Mouse (Mus musculus) hindbrain, embryonic 13.5 days (tissue): ENCODE data around the gene Lrguk. TPM values are rescaled to one million over a fixed set of nuclear protein-coding genes. Genes with fewer than 3 reads are reported as not detected.

Source experiments
- ATAC-seq: fragments of 200-750 bp; cut with Nextera tagmentation; 2 replicates; pipeline ENCODE4 v1.8.0; 2017; ENCODE audit warnings: moderate TSS enrichment; ENCODE audit not compliant: low FRiP score
- H3K27ac ChIP-seq: fragments of 300-500 bp; sonication (generic); 2 replicates; pipeline ENCODE4 v1.5.1; 2015; ENCODE audit warnings: inconsistent platforms, mild to moderate bottlenecking, moderate library complexity
- H3K27me3 ChIP-seq: fragments of 300-500 bp; sonication (generic); 2 replicates; pipeline ENCODE4 v1.6.1; 2015; ENCODE audit warnings: mild to moderate bottlenecking, inconsistent platforms
- H3K36me3 ChIP-seq: fragments of 300-500 bp; sonication (generic); 2 replicates; pipeline ENCODE4 v1.6.1; 2015; ENCODE audit warnings: mild to moderate bottlenecking, inconsistent platforms
- H3K4me1 ChIP-seq: fragments of 300-500 bp; sonication (generic); replicated peaks from 2 replicates; pipeline ENCODE4 v1.6.1; 2015; ENCODE audit warnings: inconsistent platforms
- H3K4me2 ChIP-seq: fragments of 300-500 bp; sonication (generic); 2 replicates; pipeline ENCODE4 v1.6.1; 2015; ENCODE audit warnings: inconsistent platforms, mild to moderate bottlenecking, moderate library complexity
- H3K4me3 ChIP-seq: fragments of 300-500 bp; sonication (generic); 2 replicates; pipeline ENCODE4 v1.5.1; 2015; ENCODE audit warnings: mild to moderate bottlenecking, inconsistent platforms
- H3K9ac ChIP-seq: fragments of 300-500 bp; sonication (generic); 2 replicates; pipeline ENCODE4 v1.6.1; 2015; ENCODE audit warnings: mild to moderate bottlenecking, inconsistent platforms
- H3K9me3 ChIP-seq: fragments of 300-500 bp; sonication (generic); 2 replicates; pipeline ENCODE4 v1.6.1; 2016; ENCODE audit warnings: inconsistent platforms
- WGBS: fragments of 180-500 bp; shearing (Covaris S2); methylation state at CpG from one replicate; pipeline ENCODE4 v1.1.7; 2015; 5-methylcytosine and 5-hydroxymethylcytosine counted together
- polyA plus RNA-seq: library from polyadenylated mRNA; unstranded; fragments of >200 nt; fragmentation: Nextera tagmentation; extraction: Ambion mirVana; gene quantifications from 2 replicates; pipeline ENCODE4 v1.2.1, GENCODE M21; 2015

Gene Lrguk
- polyA plus RNA-seq, 1 experiment from 2014 or later, result 1.2 TPM

GRCm38 (mm10) chr6:34111406-34111805 is 82.2 kb downstream of the Lrguk start:
- Histone ChIP-seq H3K36me3 (no peaks in the 10 kb centered on the region), H3K9me3 (no peaks in the 10 kb centered on the region), H3K4me1 (no peaks in the 10 kb centered on the region), H3K4me3 (no peak overlapping the region), H3K4me2 (no peak overlapping the region), H3K27me3 (no peaks in the 10 kb centered on the region), H3K9ac (no peak overlapping the region), H3K27ac (no peak overlapping the region)
- 71% methylated on average over 6 of the region's 6 CpGs for WGBS
- no peak for ATAC-seq

- H3K4me2 ChIP-seq, result no peak overlapping the region
- no peak for ATAC-seq
- no peaks in the 10 kb centered on the region for H3K36me3 ChIP-seq
- WGBS, result 91% methylated on average over 7 of the region's 7 CpGs
- no peaks in the 10 kb centered on the region for H3K27me3 ChIP-seq
- H3K4me1 ChIP-seq, result no peaks in the 10 kb centered on the region
- H3K9ac ChIP-seq, result no peak overlapping the region
- H3K27ac ChIP-seq, result no peak overlapping the region
- H3K9me3 ChIP-seq, result no peaks in the 10 kb centered on the region
- H3K4me3 ChIP-seq, result no peak overlapping the region
These were observed 87.7 kb downstream of the Lrguk start for GRCm38 (mm10) chr6:34116838-34117478.

- no peaks in the 10 kb centered on the region for H3K36me3 ChIP-seq
- no peak overlapping the region for H3K4me2 ChIP-seq
- 90% methylated on average over 2 of the region's 2 CpGs for WGBS
- H3K9ac ChIP-seq, result no peak overlapping the region
- no peak for ATAC-seq
- H3K9me3 ChIP-seq, result no peaks in the 10 kb centered on the region
- no peaks in the 10 kb centered on the region for H3K27me3 ChIP-seq
- no peaks in the 10 kb centered on the region for H3K4me1 ChIP-seq
- H3K4me3 ChIP-seq, result no peak overlapping the region
- no peak overlapping the region for H3K27ac ChIP-seq
These were observed 95.2 kb downstream of the Lrguk start for GRCm38 (mm10) chr6:34124401-34124800.

- no peak overlapping the region for H3K4me2 ChIP-seq
- H3K9ac ChIP-seq, result no peak overlapping the region
- no peaks in the 10 kb centered on the region for H3K4me1 ChIP-seq
- H3K9me3 ChIP-seq, result no peaks in the 10 kb centered on the region
- ATAC-seq, result no peak
- WGBS, result 80% methylated on average over 2 of the region's 2 CpGs
- no peaks in the 10 kb centered on the region for H3K27me3 ChIP-seq
- H3K27ac ChIP-seq, result no peak overlapping the region
- H3K36me3 ChIP-seq, result no peaks in the 10 kb centered on the region
- no peak overlapping the region for H3K4me3 ChIP-seq
These were observed 100.0 kb downstream of the Lrguk start for GRCm38 (mm10) chr6:34129261-34129660.

- no peaks in the 10 kb centered on the region for H3K27me3 ChIP-seq
- no peak overlapping the region for H3K4me3 ChIP-seq
- H3K4me1 ChIP-seq, result no peaks in the 10 kb centered on the region
- H3K27ac ChIP-seq, result no peak overlapping the region
- H3K4me2 ChIP-seq, result no peak overlapping the region
- no peaks in the 10 kb centered on the region for H3K36me3 ChIP-seq
- 89% methylated on average over 9 of the region's 9 CpGs for WGBS
- H3K9me3 ChIP-seq, result no peaks in the 10 kb centered on the region
- no peak overlapping the region for H3K9ac ChIP-seq
- ATAC-seq, result no peak
These were observed 103.1 kb downstream of the Lrguk start for GRCm38 (mm10) chr6:34132391-34132790.

- WGBS, result 90% methylated on average over 3 of the region's 3 CpGs
- Histone ChIP-seq H3K9ac (no peak overlapping the region), H3K36me3 (no peaks in the 10 kb centered on the region), H3K27me3 (no peaks in the 10 kb centered on the region), H3K4me3 (no peak overlapping the region), H3K4me2 (no peak overlapping the region), H3K4me1 (no peaks in the 10 kb centered on the region), H3K27ac (no peak overlapping the region), H3K9me3 (no peaks in the 10 kb centered on the region)
- no peak for ATAC-seq
These were observed 109.1 kb downstream of the Lrguk start for GRCm38 (mm10) chr6:34138366-34138765.

- H3K27me3 ChIP-seq, result no peaks in the 10 kb centered on the region
- ATAC-seq, result no peak
- no peaks in the 10 kb centered on the region for H3K4me1 ChIP-seq
- 64% methylated on average over 11 of the region's 11 CpGs for WGBS
- H3K9ac ChIP-seq, result no peak overlapping the region
- no peaks in the 10 kb centered on the region for H3K36me3 ChIP-seq
- H3K27ac ChIP-seq, result no peak overlapping the region
- H3K9me3 ChIP-seq, result peaks cover 6% of the 10 kb centered on the region; the same call in 1 of the 2 replicates
- no peak overlapping the region for H3K4me3 ChIP-seq
- H3K4me2 ChIP-seq, result no peak overlapping the region
These were observed 113.7 kb downstream of the Lrguk start for GRCm38 (mm10) chr6:34142931-34143330.

GRCm38 (mm10) chr6:34146042-34146441 is 116.8 kb downstream of the Lrguk start:
- no peak overlapping the region for H3K4me3 ChIP-seq
- WGBS, result 71% methylated on average over 6 of the region's 6 CpGs
- no peak overlapping the region for H3K9ac ChIP-seq
- H3K36me3 ChIP-seq, result no peaks in the 10 kb centered on the region
- H3K9me3 ChIP-seq, result peaks cover 6% of the 10 kb centered on the region; the same call in 1 of the 2 replicates
- H3K4me1 ChIP-seq, result peaks cover 6% of the 10 kb centered on the region; the same call in 1 of the 2 replicates
- no peak for ATAC-seq
- no peak overlapping the region for H3K4me2 ChIP-seq
- no peak overlapping the region for H3K27ac ChIP-seq
- no peaks in the 10 kb centered on the region for H3K27me3 ChIP-seq

- Histone ChIP-seq H3K4me2 (no peak overlapping the region), H3K9me3 (peaks cover 6% of the 10 kb centered on the region; the same call in 1 of the 2 replicates), H3K27ac (no peak overlapping the region), H3K4me1 (peaks cover 13% of the 10 kb centered on the region), H3K36me3 (no peaks in the 10 kb centered on the region), H3K27me3 (no peaks in the 10 kb centered on the region), H3K4me3 (no peak overlapping the region), H3K9ac (no peak overlapping the region)
- WGBS, result 76% methylated on average over 3 of the region's 3 CpGs
- no peak for ATAC-seq
These were observed 118.8 kb downstream of the Lrguk start for GRCm38 (mm10) chr6:34148021-34148420.

GRCm38 (mm10) chr6:34148639-34149038 is 119.4 kb downstream of the Lrguk start:
- Histone ChIP-seq H3K4me1 (peaks cover 19% of the 10 kb centered on the region), H3K4me3 (no peak overlapping the region), H3K9ac (no peak overlapping the region), H3K4me2 (no peak overlapping the region), H3K9me3 (peaks cover 6% of the 10 kb centered on the region; the same call in 1 of the 2 replicates), H3K27me3 (no peaks in the 10 kb centered on the region), H3K27ac (no peak overlapping the region), H3K36me3 (no peaks in the 10 kb centered on the region)
- 72% methylated on average over 7 of the region's 7 CpGs for WGBS
- ATAC-seq, result no peak

- H3K4me1 ChIP-seq, result peaks cover 24% of the 10 kb centered on the region
- ATAC-seq, result no peak
- no peak overlapping the region for H3K27ac ChIP-seq
- H3K4me2 ChIP-seq, result no peak overlapping the region
- H3K4me3 ChIP-seq, result no peak overlapping the region
- H3K9ac ChIP-seq, result no peak overlapping the region
- WGBS, result 92% methylated on average over 9 of the region's 9 CpGs
- no peaks in the 10 kb centered on the region for H3K27me3 ChIP-seq
- no peaks in the 10 kb centered on the region for H3K36me3 ChIP-seq
- peaks cover 6% of the 10 kb centered on the region; the same call in 1 of the 2 replicates for H3K9me3 ChIP-seq
These were observed 119.8 kb downstream of the Lrguk start for GRCm38 (mm10) chr6:34149066-34149465.

GRCm38 (mm10) chr6:34149821-34150220 is 120.6 kb downstream of the Lrguk start:
- Histone ChIP-seq H3K9me3 (peaks cover 6% of the 10 kb centered on the region; the same call in 1 of the 2 replicates), H3K36me3 (no peaks in the 10 kb centered on the region), H3K4me1 (peaks cover 30% of the 10 kb centered on the region), H3K4me3 (no peak overlapping the region), H3K27me3 (no peaks in the 10 kb centered on the region), H3K9ac (no peak overlapping the region), H3K4me2 (no peak overlapping the region), H3K27ac (no peak overlapping the region)
- ATAC-seq, result no peak
- whole genome bisulfite sequencing, result 96% methylated on average over 1 of the region's 1 CpGs
